Mouse (Mus musculus) brain, adult 2 months (tissue): ENCODE measurements at regions not wholly inside any gene's neighbourhood (a gene's known extent, or its start where the extent isn't known, plus 50 kb on each side); places are given as distances from the start of the nearest gene placed in this dataset.
"Not testable (repeated sequence)": the region's sequence is repeated elsewhere in the genome, so short reads cannot be mapped to it uniquely, and the experiment has no call there.

Experiments
- DNase-seq: peaks from one replicate; pipeline ENCODE4 v3.0.0; 2011; ENCODE audit warnings: low read depth, low spot score

GRCm38 (mm10) chr12:67620137-67620910 is 398.0 kb upstream of the Mdga2 start:
- DNase-seq, result not testable (repeated sequence)

GRCm38 (mm10) chr12:67618252-67618651 is 395.9 kb upstream of the Mdga2 start:
- peak; percentile 30 for DNase-seq

- DNase-seq, result no peak
These were observed 376.6 kb upstream of the Mdga2 start for GRCm38 (mm10) chr12:67598927-67599326.
